Comparison of ENCODE assay signal across 8 mouse cellular contexts in genomic region chr9:118607701-118608401, GRCm38 (mm10). TPM values are rescaled to one million over a fixed set of nuclear protein-coding genes. Genes with fewer than 3 reads are reported as not detected.
DNase-seq lines count a peak whose midpoint lies in the region; ATAC-seq and TF ChIP-seq lines count a peak whose summit lies in the region.
"Had no signal": no experiment of that assay in that cellular context is flagged by ENCODE, and none has a peak within 500 bp of the region (broad histone marks: within the 10 kb centered on the region; RNA-seq: fewer than 3 reads in every experiment).

No protein-coding gene starts in this region.

- no peak for TF ChIP-seq CTCF in E14TG2a.4 (conservative IDR thresholded peaks at IDR 0.05; ENCODE audit: low read length)
- TF ChIP-seq CTCF in thymus, adult 2 months (IDR thresholded peaks at IDR 0.05; ENCODE audit: borderline replicate concordance, control insufficient read depth, extremely low read depth, insufficient read depth, low read length, poor library complexity): no peak

- peak overlapping the region; percentile 80 for H3K4me2 ChIP-seq in heart, embryonic 15.5 days
- H3K4me2 ChIP-seq in liver, embryonic 16.5 days (ENCODE audit: low read depth, low read length): no peak overlapping the region

- H3K36me3 ChIP-seq in E14TG2a.4 (ENCODE audit: insufficient read depth, low read length) (no peaks in the 10 kb centered on the region), ES-E14 (ENCODE audit: control insufficient read depth, insufficient read depth, low read length, poor library complexity, severe bottlenecking) (no peaks in the 10 kb centered on the region)
- H3K36me3 ChIP-seq in heart, embryonic 15.5 days: no peaks in the 10 kb centered on the region
- no peaks in the 10 kb centered on the region for H3K36me3 ChIP-seq in liver, embryonic 16.5 days (ENCODE audit: control insufficient read depth, insufficient read depth)
- H3K36me3 ChIP-seq in thymus, adult 2 months (ENCODE audit: control insufficient read depth, insufficient read depth, low read length): no peaks in the 10 kb centered on the region

- H3K9ac ChIP-seq in ES-E14 (ENCODE audit: insufficient read depth, low read depth, low read length, poor library complexity, severe bottlenecking): no peak overlapping the region
- peak overlapping the region; percentile 87; the same call in 1 of the 2 replicates for H3K9ac ChIP-seq in heart, embryonic 15.5 days
- H3K9ac ChIP-seq in liver, embryonic 16.5 days (ENCODE audit: low read depth, low read length): no peak overlapping the region

- H3K27me3 ChIP-seq in E14TG2a.4 (ENCODE audit: insufficient read depth, low read length): peaks cover 53% of the 10 kb centered on the region
- 0 out of 2 replicates have a peak, but pooled peaks cover 11% of the 10 kb centered on the region for H3K27me3 ChIP-seq in heart, embryonic 15.5 days
- H3K27me3 ChIP-seq in liver, embryonic 16.5 days (ENCODE audit: control insufficient read depth, insufficient read depth, low read depth, low read length): peaks cover 37% of the 10 kb centered on the region
- H3K27me3 ChIP-seq in thymus, adult 2 months (ENCODE audit: control insufficient read depth, insufficient read depth, low read length): peaks cover 7% of the 10 kb centered on the region; the same call in 1 of the 2 replicates

- peak; percentile 85 for DNase-seq in ES-E14 (ENCODE audit: low read depth, low spot score)
- no peak for DNase-seq in cerebellum, postnatal 25 days
- DNase-seq in thymus, adult 2 months: no peak
- DNase-seq in cerebellum, postnatal 4 days (ENCODE audit: low spot score in 2 of 2): no peak
- DNase-seq: spleen, adult 18-20 months had no signal

- H3K4me3 ChIP-seq in E14TG2a.4 (replicated peaks; ENCODE audit: low read length) (peak overlapping the region; percentile 84), ES-E14 (ENCODE audit: insufficient read depth in 1 of 2, low read depth in 1 of 2, low read length in 2 of 2, poor library complexity in 1 of 2, severe bottlenecking in 1 of 2) (peak overlapping the region in 1 of 2 experiments; percentile 84; a peak in 2 of 4 replicates)
- peak overlapping the region; percentile 74 for H3K4me3 ChIP-seq in heart, embryonic 15.5 days
- peak overlapping the region; percentile 55 for H3K4me3 ChIP-seq in liver, embryonic 16.5 days (ENCODE audit: low read depth, low read length)
- H3K4me3 ChIP-seq in thymus, adult 2 months (ENCODE audit: control insufficient read depth, insufficient read depth, low read length): no peak overlapping the region

- no peak overlapping the region for H3K27ac ChIP-seq in ES-E14 (ENCODE audit: insufficient read depth, low read depth, low read length, poor library complexity, severe bottlenecking)
- peak overlapping the region; percentile 3; the same call in 1 of the 2 replicates for H3K27ac ChIP-seq in heart, embryonic 15.5 days
- H3K27ac ChIP-seq in liver, embryonic 16.5 days (ENCODE audit: low read length): no peak overlapping the region
- no peak overlapping the region for H3K27ac ChIP-seq in thymus, adult 2 months (ENCODE audit: control insufficient read depth, insufficient read depth, low read length)

- no peak for ATAC-seq in heart, embryonic 15.5 days (replicated peaks; ENCODE audit: insufficient number of reproducible peaks, insufficient read depth, low FRiP score, low read depth)
- no peak for ATAC-seq in liver, embryonic 16.5 days (ENCODE audit: low read depth)

- H3K9me3 ChIP-seq in E14TG2a.4 (ENCODE audit: low read length) (no peaks in the 10 kb centered on the region), ES-E14 (ENCODE audit: control insufficient read depth, insufficient read depth, low read depth, low read length) (no peaks in the 10 kb centered on the region)
- no peaks in the 10 kb centered on the region for H3K9me3 ChIP-seq in heart, embryonic 15.5 days (replicated peaks)
- H3K9me3 ChIP-seq in liver, embryonic 16.5 days (replicated peaks; ENCODE audit: control insufficient read depth, low read length): no peaks in the 10 kb centered on the region

- in situ Hi-C loops in ES-E14 (cut with MboI; ENCODE audit: low sequenced_read_pairs in 2 of 2, unreplicated experiment in 2 of 2): no loop called here

- WGBS in heart, embryonic 15.5 days: 54% methylated on average over 16 of the region's 16 CpGs
- 53% methylated on average over 16 of the region's 16 CpGs for WGBS in liver, embryonic 16.5 days (ENCODE audit: insufficient replicate concordance)
- WGBS in thymus, adult 2 months: 91% methylated on average over 16 of the region's 16 CpGs

- H3K4me1 ChIP-seq in E14TG2a.4 (replicated peaks; ENCODE audit: low read depth, low read length): peaks cover 65% of the 10 kb centered on the region
- H3K4me1 ChIP-seq in ES-E14 (ENCODE audit: control insufficient read depth in 2 of 2, insufficient read depth in 2 of 2, low read length in 2 of 2, poor library complexity in 1 of 2): peaks cover 0 to 9% of the 10 kb centered on the region in 2 experiments; a peak in 2 of 4 replicates
- peaks cover 60% of the 10 kb centered on the region for H3K4me1 ChIP-seq in heart, embryonic 15.5 days (replicated peaks)
- H3K4me1 ChIP-seq in liver, embryonic 16.5 days (ENCODE audit: control insufficient read depth, low read depth, low read length): no peaks in the 10 kb centered on the region; the same call in 1 of the 2 replicates
- peaks cover 24% of the 10 kb centered on the region for H3K4me1 ChIP-seq in thymus, adult 2 months (replicated peaks; ENCODE audit: control insufficient read depth, insufficient read depth, low read length)

- no peak for TF ChIP-seq POLR2A in thymus, adult 2 months (IDR thresholded peaks at IDR 0.05; ENCODE audit: control insufficient read depth, extremely low read depth, insufficient read depth, low read length, poor library complexity)

TF ChIP-seq in ES-E14, 5 proteins besides CTCF, POLR2A, EP300 and RAD21:
- TF ChIP-seq CHD2 (IDR thresholded peaks at IDR 0.05; ENCODE audit: low read depth, low read length): no peak
- TF ChIP-seq ZNF384 (IDR thresholded peaks at IDR 0.05; ENCODE audit: low read depth, low read length): no peak
- TF ChIP-seq MAFK (IDR thresholded peaks at IDR 0.05; ENCODE audit: insufficient read depth, low read depth, low read length): no peak
- no peak for TF ChIP-seq HCFC1 (IDR thresholded peaks at IDR 0.05; ENCODE audit: borderline replicate concordance, insufficient read depth, low read length)
- TF ChIP-seq ZC3H11A (IDR thresholded peaks at IDR 0.05; ENCODE audit: borderline replicate concordance, low read depth, low read length): no peak

RNA-seq across cellular contexts. Expression of gene Itga9, which starts 1.4 kb away (rescaled TPM):
- total RNA-seq in ES-E14 (2012; rRNA removed): 19.7 and 43.7 TPM in 2 replicates
- 12.0 and 13.5 TPM in 2 replicates for polyA plus RNA-seq in heart, embryonic 15.5 days (2015; fragmentation: Nextera tagmentation; extraction: Ambion mirVana)
- 1.1 and 1.4 TPM in 2 replicates for polyA plus RNA-seq in liver, embryonic 16.5 days (2015; fragmentation: Nextera tagmentation; extraction: Ambion mirVana)
- polyA plus RNA-seq in thymus, adult 2 months (2012; rRNA removed): 7.2 and 9.0 TPM in 2 replicates
